8 mouse cellular contexts compared by ENCODE assay signal in genomic region chr6:54759942-54760498, GRCm38 (mm10). TPM values are rescaled to one million over a fixed set of nuclear protein-coding genes. Genes with fewer than 3 reads are reported as not detected.
DNase-seq lines count a peak whose midpoint lies in the region; ATAC-seq lines count a peak whose summit lies in the region.

No protein-coding gene starts in this region.

- DNase-seq in kidney, adult 11 months, result peak; percentile 27
- no peak for DNase-seq in kidney, postnatal 14 days
- peak; percentile 38 for DNase-seq in telencephalon, adult 2 months (ENCODE audit: low read depth, low spot score)
- no peak for DNase-seq in cerebellum, postnatal 4 days (ENCODE audit: low spot score in 2 of 2)

- ATAC-seq in forebrain, embryonic 12.5 days (ENCODE audit: low FRiP score), result peak; percentile 88
- peak; percentile 71 for ATAC-seq in intestine, embryonic 15.5 days
- ATAC-seq in limb, embryonic 15.5 days (ENCODE audit: insufficient number of reproducible peaks, low FRiP score, low TSS enrichment, low read depth), result no peak
- peak; percentile 89 for ATAC-seq in monocyte, adult 5-6 weeks (replicated peaks; ENCODE audit: insufficient number of reproducible peaks, low FRiP score, low TSS enrichment, poor library complexity, severe bottlenecking)

- H3K4me2 ChIP-seq in forebrain, embryonic 12.5 days, result peak overlapping the region; percentile 36
- H3K4me2 ChIP-seq in intestine, embryonic 15.5 days (replicated peaks), result peak overlapping the region; percentile 46
- H3K4me2 ChIP-seq in limb, embryonic 15.5 days, result peak overlapping the region; percentile 2; the same call in 1 of the 2 replicates

- peaks cover 25% of the 10 kb centered on the region for H3K4me1 ChIP-seq in forebrain, embryonic 12.5 days
- H3K4me1 ChIP-seq in intestine, embryonic 15.5 days (replicated peaks), result peaks cover 8% of the 10 kb centered on the region; the same call in 1 of the 2 replicates
- 0 out of 2 replicates have a peak, but pooled peaks cover 2% of the 10 kb centered on the region for H3K4me1 ChIP-seq in limb, embryonic 15.5 days

- H3K36me3 ChIP-seq in forebrain, embryonic 12.5 days (replicated peaks), result no peaks in the 10 kb centered on the region
- no peaks in the 10 kb centered on the region for H3K36me3 ChIP-seq in intestine, embryonic 15.5 days
- H3K36me3 ChIP-seq in limb, embryonic 15.5 days, result no peaks in the 10 kb centered on the region

- H3K27ac ChIP-seq in forebrain, embryonic 12.5 days, result no peak overlapping the region
- no peak overlapping the region for H3K27ac ChIP-seq in intestine, embryonic 15.5 days
- H3K27ac ChIP-seq in limb, embryonic 15.5 days, result no peak overlapping the region

- peaks cover 18% of the 10 kb centered on the region for H3K27me3 ChIP-seq in forebrain, embryonic 12.5 days
- H3K27me3 ChIP-seq in intestine, embryonic 15.5 days (replicated peaks), result no peaks in the 10 kb centered on the region
- H3K27me3 ChIP-seq in limb, embryonic 15.5 days, result 0 out of 2 replicates have a peak, but pooled peaks cover 8% of the 10 kb centered on the region

- 3% methylated on average over 11 of the region's 11 CpGs for WGBS in forebrain, embryonic 12.5 days
- WGBS in intestine, embryonic 15.5 days, result 4% methylated on average over 11 of the region's 11 CpGs
- 2% methylated on average over 11 of the region's 11 CpGs for WGBS in limb, embryonic 15.5 days

- no peak overlapping the region for H3K9ac ChIP-seq in forebrain, embryonic 12.5 days
- no peak overlapping the region for H3K9ac ChIP-seq in intestine, embryonic 15.5 days
- H3K9ac ChIP-seq in limb, embryonic 15.5 days, result no peak overlapping the region

- no peak overlapping the region for H3K4me3 ChIP-seq in forebrain, embryonic 12.5 days (replicated peaks)
- no peak overlapping the region for H3K4me3 ChIP-seq in intestine, embryonic 15.5 days (replicated peaks)
- no peak overlapping the region for H3K4me3 ChIP-seq in limb, embryonic 15.5 days

- no peaks in the 10 kb centered on the region for H3K9me3 ChIP-seq in forebrain, embryonic 12.5 days
- no peaks in the 10 kb centered on the region for H3K9me3 ChIP-seq in intestine, embryonic 15.5 days
- no peaks in the 10 kb centered on the region for H3K9me3 ChIP-seq in limb, embryonic 15.5 days

RNA-seq across cellular contexts. Expression of gene Znrf2, which starts 56.7 kb away (rescaled TPM):
- polyA plus RNA-seq in forebrain, embryonic 12.5 days (2016; fragmentation: Nextera tagmentation; extraction: Ambion mirVana), result 5.4 and 5.6 TPM in 2 replicates
- polyA plus RNA-seq in intestine, embryonic 15.5 days (2015; fragmentation: Nextera tagmentation; extraction: Ambion mirVana), result 5.8 and 6.5 TPM in 2 replicates
- 3.5 and 4.8 TPM in 2 replicates for polyA plus RNA-seq in limb, embryonic 15.5 days (2015; fragmentation: Nextera tagmentation; extraction: Ambion mirVana)
- total RNA-seq in monocyte, adult 5-6 weeks (2017), result 73.5 to 140 TPM (median 84.1 TPM) in 3 replicates

Comparison
In these comparisons a context has a peak if more than half of its experiments do, and no peak if none do; other contexts are left out.
1. DNase-seq: peak in kidney, adult 11 months (single experiment) and telencephalon, adult 2 months (single experiment); none in kidney, postnatal 14 days (single experiment) and cerebellum, postnatal 4 days (0 of 2).
2. Peak in every context shown above with its lines, with median percentiles within 50 percentile points of each other: H3K4me2 ChIP-seq.